Mouse (Mus musculus): Measurements from ENCODE around the gene Tomm40l.

Tomm40l gene

GRCm38 (mm10) chr1:171250680-171251593 is 28.6 kb upstream of the Tomm40l start, which contains the start of gene Ndufs2:
Gene Ndufs2 (minus strand): TSS chr1:171251388.
- 21% methylated on average over 26 of the region's 26 CpGs for WGBS

- 0% methylated on average over 5 of the region's 5 CpGs for WGBS
These were observed 27.7 kb upstream of the Tomm40l start, which contains the start of gene Adamts4 for GRCm38 (mm10) chr1:171249913-171250600. Gene Adamts4 (plus strand): TSS chr1:171250421.

GRCm38 (mm10) chr1:171248386-171249226 is 26.3 kb upstream of the Tomm40l start:
- 43% methylated on average over 3 of the region's 3 CpGs for WGBS

GRCm38 (mm10) chr1:171247916-171248315 is 25.6 kb upstream of the Tomm40l start:
- WGBS = 22% methylated on average over 4 of the region's 4 CpGs

GRCm38 (mm10) chr1:171247453-171247841 is 25.1 kb upstream of the Tomm40l start:
- WGBS = 12% methylated on average over 13 of the region's 13 CpGs

- WGBS = under 1% methylated on average over 41 of the region's 41 CpGs
These were observed 24.6 kb upstream of the Tomm40l start for GRCm38 (mm10) chr1:171246709-171247452.

GRCm38 (mm10) chr1:171245353-171245752 is 23.0 kb upstream of the Tomm40l start:
- WGBS = 63% methylated on average over 8 of the region's 8 CpGs

GRCm38 (mm10) chr1:171241952-171242351 is 19.6 kb upstream of the Tomm40l start:
- 82% methylated on average over 12 of the region's 12 CpGs for WGBS

- 90% methylated on average over 10 of the region's 10 CpGs for WGBS
These were observed 18.6 kb upstream of the Tomm40l start for GRCm38 (mm10) chr1:171240911-171241310.

- WGBS = 63% methylated on average over 15 of the region's 15 CpGs
These were observed 17.9 kb upstream of the Tomm40l start for GRCm38 (mm10) chr1:171239992-171240744.

- WGBS = 72% methylated on average over 14 of the region's 14 CpGs
These were observed 16.1 kb upstream of the Tomm40l start for GRCm38 (mm10) chr1:171238463-171238862.

GRCm38 (mm10) chr1:171237438-171237837 is 15.1 kb upstream of the Tomm40l start:
- 86% methylated on average over 6 of the region's 6 CpGs for WGBS

- WGBS = 64% methylated on average over 4 of the region's 4 CpGs
These were observed 13.5 kb upstream of the Tomm40l start for GRCm38 (mm10) chr1:171235791-171236190.

- WGBS = 91% methylated on average over 4 of the region's 4 CpGs
These were observed 12.2 kb upstream of the Tomm40l start for GRCm38 (mm10) chr1:171234538-171234937.

GRCm38 (mm10) chr1:171234126-171234525 is 11.8 kb upstream of the Tomm40l start, which contains the start of gene Fcer1g:
Gene Fcer1g (minus strand): TSS chr1:171234365.
- WGBS = 83% methylated on average over 14 of the region's 14 CpGs

- 78% methylated on average over 12 of the region's 12 CpGs for WGBS
These were observed 10.8 kb upstream of the Tomm40l start for GRCm38 (mm10) chr1:171232800-171233730.

GRCm38 (mm10) chr1:171232348-171232747 is 10.0 kb upstream of the Tomm40l start:
- 78% methylated on average over 5 of the region's 5 CpGs for WGBS

GRCm38 (mm10) chr1:171231844-171232243 is 9.5 kb upstream of the Tomm40l start:
- 67% methylated on average over 4 of the region's 4 CpGs for WGBS

- WGBS = 63% methylated on average over 3 of the region's 3 CpGs
These were observed 7.9 kb upstream of the Tomm40l start for GRCm38 (mm10) chr1:171230215-171230614.
